Mouse (Mus musculus) megakaryocyte-erythroid progenitor cell, adult 5-6 weeks (primary cell): ENCODE measurements around the gene Gucy1b2. TPM values are rescaled to one million over a fixed set of nuclear protein-coding genes. Genes with fewer than 3 reads are reported as not detected.

Experiments
- ATAC-seq: replicated peaks from 2 replicates; pipeline ENCODE4 v1.8.0; 2016; ENCODE audit warnings: mild to moderate bottlenecking, inconsistent platforms; ENCODE audit not compliant: severe bottlenecking, poor library complexity, low FRiP score, low TSS enrichment
- total RNA-seq, 2 experiments: library from RNA; stranded (forward) in 1 of 2; stranded (reverse) in 1 of 2; fragments of 200-1000, 215-1000 nt in 1 of 2; fragments of >200 nt in 1 of 2; fragmentation: Nextera tagmentation in 1 of 2; gene quantifications; 2 replicates each; pipeline ENCODE4 v1.2.3; 2014 to 2017

Gene Gucy1b2
- total RNA-seq, 2 experiments from 2014 or later, result not detected

DNA sequence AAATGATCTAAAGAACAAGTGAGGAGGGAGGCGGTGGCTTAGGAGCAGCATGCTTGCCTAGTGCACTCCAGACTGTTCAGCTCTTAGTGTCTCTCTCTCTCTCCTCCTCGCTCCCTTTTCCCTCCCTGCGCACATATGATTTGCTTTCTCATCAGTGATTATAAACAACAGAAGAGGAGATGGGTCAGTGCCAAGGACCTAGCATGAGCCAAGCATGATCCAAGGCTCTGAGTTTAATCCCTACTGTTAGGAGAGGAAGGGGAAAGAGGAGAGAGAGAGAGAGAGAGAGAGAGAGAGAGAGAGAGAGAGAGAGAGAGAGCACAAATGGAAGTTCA, 8.9 kb downstream of the Gucy1b2 start:
- no peak for ATAC-seq

DNA sequence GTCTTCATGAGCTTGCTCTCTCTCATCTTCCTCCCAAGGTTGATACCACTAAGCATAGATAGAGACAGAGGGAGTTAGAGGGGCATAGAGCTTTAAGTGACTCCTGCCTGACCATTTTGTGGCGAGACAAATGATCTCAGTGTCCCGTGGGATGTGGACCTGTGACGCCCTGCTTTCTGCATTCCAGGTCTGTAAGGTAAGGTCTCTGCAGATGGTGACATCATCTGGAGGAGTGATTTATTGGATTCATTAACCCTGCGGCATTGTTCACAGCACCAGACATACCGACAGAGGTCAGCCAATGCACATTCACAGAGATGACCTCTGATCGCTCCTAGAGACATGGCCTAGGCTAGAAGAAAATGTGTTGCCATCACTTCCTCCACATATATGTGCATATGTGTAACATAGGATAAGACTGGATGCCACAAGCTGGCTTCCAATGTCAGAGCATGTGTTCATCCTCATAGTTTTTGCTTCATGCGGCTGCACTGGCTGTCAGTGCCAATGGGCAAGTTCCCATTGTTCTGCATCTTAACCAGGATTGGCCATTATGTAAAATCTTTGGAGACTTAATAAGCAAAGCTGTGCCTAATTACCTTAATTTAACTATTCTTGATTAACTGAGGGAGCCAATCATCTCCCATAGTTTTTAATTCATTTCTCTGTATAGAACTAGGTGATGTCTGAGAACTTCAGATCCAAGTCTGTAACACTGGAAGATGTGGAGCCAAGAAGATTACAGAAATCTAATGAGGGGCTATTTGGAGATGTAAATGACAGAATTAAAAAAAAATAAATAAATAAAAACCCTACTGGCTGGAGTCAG, 9.5 kb downstream of the Gucy1b2 start:
- no peak for ATAC-seq

DNA sequence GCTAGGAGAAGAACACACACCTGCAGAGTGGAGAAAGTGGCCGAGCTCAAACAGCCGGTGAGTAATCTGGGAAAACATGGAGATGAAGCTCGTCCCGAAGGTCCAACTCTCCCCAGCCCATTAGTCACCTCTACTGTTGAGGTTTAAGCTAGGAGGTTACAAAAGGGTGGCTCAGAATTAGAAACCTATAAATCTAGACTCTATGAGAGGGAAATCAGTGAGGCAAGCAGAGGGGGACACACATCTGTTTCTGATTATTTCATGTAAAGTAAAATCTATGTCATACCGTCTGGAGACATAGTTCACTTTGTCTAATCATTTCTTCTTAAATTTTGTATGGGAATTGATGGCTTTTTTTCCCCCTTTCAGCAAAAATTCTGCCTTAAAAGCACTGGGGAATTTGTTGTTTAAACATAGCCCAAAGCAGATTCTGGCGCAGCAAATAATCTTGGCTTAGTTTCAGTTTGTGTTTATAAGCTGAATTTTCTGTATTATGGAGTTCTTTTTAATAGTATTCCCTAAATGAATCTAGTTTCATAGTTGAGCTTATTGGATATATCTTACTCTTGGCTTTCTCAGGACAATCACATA, 12.2 kb downstream of the Gucy1b2 start:
- ATAC-seq, result no peak

DNA sequence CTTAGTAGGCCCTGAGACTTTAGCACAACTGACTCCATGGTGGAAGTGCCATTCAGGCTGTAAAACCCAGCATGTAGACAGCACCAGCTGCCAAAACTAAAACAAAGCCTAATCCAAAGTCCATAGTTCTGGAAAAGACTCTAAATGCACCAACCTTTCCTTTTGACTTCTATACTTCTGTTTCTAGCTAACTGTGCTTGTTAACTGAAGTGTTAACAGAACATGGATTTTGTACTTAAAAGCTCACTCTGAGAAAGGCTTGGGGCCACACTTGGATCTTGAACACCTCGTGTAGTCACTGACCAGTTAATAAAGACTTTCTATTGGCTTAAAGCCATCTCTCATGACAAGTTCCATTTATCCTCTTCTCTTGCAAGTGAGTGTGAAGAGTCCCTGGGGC, 13.1 kb downstream of the Gucy1b2 start:
- no peak for ATAC-seq

DNA sequence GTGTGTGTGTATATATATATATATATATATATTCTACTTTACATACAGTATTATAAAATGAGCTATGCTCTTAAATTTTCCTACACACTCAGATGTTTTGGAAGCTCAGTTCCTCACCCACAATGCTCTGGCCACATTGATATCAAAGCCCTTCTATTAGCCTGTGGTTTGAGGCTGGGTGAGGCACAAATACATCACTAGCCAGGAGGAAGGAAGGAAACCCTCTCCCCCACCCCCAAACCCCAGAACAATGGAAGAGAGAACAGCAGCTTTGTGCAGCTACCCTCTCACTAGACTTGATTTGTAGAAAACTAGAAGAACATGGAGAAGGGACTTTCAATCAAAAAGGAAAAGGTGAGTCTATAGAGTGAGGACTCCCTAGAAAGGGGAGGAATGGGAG, 16.1 kb downstream of the Gucy1b2 start:
- ATAC-seq, result no peak

DNA sequence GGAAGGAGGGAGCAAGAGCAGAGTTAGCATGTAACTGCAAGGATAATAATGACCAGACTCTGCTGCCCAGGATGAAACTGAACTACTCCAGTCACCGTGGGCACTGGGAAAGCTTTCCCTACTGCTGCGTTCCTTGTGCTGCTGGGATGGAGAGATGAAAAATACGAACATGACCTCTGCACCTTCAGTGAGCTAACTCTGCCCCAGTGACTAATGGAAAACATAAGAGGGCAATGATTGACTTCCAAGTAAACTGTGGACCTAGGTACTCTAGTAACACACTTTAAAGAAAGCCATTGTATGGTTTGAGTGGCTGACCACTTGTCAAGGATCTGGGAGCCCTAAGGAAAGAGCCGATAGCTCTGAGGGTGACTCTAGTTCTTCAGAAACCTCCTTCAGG, 17.9 kb downstream of the Gucy1b2 start:
- ATAC-seq, result no peak

DNA sequence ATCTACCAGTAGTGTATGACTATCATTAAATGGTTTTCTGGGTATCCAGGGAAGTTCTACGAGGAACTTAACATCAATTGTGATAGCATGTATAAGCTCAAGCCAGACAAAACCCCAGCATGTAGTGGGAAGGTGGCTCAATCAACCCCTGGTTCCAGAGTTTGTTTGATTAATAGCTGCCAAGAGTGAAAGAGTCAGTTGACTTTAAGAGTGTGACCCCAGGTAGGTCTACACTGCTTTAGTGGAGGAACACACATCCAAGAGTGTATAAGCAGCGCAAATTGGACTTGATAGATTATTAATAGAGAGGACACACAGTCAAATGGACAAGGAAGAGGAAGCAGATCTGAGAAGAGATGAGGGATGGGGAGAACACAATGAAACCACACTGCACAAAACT, 18.3 kb downstream of the Gucy1b2 start:
- no peak for ATAC-seq

DNA sequence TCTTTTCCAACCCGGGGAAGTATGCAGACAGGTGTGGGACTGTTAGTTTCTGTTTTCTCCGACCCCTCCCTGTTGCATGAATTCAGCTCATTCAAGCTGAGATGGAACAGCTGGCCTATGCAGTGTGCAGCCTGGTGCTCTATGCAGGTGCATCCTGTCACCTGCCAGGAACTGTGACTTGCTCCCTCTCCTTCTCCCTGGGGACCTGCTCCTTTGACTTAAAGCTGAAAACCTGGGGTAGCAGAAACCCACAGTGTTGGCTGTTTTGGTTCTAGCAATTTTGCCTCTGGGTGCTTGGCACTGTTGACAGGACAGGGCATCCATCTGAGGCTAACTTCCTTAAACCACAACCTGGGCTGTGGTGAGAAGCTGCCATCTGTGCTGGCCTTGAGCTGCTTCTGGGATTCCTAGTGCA, 30.8 kb downstream of the Gucy1b2 start:
- ATAC-seq, result no peak

DNA sequence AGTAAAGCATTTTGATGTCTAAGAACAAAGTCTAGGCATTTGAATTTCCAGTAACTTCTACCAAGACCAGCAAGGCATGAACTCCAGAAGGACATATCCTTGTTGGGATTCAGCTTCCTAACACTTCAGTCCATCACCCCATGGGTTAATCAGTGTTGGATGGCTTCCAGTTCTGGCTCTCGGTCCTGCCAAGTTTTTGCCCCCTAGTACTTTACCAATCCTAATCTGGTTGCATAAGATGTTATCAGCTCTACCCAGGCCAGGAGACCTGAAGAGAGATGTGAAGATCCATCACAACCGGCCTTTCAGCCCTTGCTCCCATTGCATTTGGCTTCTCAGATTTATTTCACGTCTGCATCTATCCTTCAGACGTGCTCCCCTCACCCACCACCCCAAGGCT, 33.8 kb downstream of the Gucy1b2 start:
- ATAC-seq, result no peak

DNA sequence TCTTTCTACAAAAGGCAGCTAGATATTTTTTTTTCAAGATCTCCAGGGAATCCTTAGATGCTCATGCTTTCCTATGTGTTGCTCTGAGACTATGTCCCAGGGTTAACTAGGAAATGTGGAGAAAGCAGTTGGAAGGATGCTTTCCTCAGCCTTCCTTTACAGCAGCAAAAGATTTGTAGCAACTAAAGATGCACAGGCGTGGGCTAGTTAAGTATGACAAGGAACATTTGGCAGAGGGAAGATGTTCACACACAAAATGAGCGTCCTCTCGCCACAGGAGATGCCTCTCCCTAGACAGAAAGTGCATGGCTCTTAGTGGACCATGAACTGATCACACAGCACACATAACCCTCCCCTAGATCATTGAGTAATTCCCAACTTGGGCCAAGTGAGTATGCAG, 38.6 kb downstream of the Gucy1b2 start:
- no peak for ATAC-seq

DNA sequence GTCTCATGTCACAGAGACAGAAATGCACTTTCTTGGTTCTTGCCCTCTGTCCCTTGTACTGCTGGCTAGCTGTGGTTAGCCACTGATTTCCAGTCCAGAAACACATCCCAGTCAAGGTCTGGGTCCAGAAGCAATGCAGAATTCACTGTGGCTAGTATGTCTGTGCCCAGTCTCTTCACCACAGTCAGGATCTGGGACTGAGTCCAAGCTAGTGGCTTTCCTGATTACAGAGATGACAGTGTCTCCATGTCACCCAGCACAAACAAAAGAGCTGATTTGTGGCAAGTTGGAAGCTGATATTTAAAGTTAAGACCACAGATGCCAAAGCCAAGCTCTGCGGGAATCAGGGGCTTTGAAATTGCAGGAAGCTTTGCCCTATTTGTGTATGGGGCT, 39.4 kb downstream of the Gucy1b2 start:
- no peak for ATAC-seq

DNA sequence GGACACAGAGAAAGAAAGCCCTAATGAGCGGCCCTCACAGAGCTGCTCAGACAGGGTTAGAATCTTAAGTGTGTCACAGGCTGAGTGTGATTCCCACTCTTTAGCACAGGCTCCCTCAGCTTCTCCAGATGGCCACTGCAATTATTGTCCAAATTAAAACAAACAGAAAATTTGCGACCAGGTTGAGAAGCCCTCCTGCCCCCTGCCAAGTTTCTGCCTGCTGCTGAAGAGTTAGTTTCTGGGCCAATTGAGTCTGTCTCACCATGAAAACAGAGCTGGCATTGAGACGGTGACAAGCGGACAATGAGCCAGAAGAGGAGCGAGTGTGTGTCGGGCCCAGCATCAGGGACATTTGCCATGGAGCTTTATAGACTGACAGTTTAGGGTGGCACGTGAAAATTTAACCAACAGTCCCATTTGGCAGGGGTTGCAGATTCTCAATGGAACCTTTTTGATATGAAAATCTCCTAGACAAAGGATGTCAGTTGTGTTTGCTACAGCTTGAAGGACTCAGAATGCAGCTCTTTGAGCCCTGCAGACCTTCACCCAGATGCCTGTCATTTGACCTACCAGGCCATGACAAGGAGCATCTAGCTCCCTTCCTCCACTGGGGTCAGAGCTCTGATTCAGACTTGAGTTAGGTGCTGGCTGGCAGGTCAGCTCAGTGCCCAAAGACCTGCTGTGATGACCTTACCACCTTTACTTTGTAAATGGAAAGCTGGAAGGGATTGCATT, 39.9 kb downstream of the Gucy1b2 start:
- ATAC-seq, result no peak

DNA sequence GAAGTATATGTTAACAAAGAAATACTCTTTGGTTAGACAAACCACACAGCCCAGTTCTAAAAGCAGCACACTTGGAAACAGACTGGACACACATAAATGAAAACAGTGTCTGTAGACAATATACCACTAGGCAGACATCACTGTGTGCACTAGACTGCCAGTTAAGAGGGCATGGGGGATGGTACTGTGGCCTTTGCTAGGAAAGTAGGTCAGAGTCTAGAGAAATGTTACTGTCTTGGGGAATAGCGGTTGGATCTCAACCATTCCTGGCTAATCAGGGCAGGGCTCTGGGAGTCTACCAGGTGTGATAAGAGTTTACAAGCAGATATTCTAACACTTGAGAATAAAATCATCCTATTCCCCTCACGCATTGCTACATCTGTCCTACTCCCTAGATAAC, 60.7 kb downstream of the Gucy1b2 start:
- ATAC-seq, result no peak

DNA sequence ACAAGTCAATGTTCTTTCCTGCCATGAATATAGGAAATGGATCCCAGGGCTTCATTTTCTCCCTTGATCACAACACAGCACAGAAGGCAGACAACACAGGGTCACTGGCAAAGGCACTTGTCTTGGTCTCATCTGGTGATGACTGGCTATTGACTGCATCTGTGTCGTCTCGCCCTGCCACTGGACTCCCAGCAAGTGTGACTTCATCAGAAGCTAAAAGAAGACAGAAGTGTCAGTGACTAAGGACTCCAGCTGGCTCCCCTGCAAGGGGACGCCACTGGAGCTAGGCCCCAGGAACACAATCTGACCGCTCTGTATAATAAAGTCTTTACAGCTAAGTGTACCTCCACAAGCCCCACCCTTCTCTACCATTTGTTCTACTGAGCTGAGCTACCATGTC, 63.3 kb downstream of the Gucy1b2 start:
- ATAC-seq, result no peak

DNA sequence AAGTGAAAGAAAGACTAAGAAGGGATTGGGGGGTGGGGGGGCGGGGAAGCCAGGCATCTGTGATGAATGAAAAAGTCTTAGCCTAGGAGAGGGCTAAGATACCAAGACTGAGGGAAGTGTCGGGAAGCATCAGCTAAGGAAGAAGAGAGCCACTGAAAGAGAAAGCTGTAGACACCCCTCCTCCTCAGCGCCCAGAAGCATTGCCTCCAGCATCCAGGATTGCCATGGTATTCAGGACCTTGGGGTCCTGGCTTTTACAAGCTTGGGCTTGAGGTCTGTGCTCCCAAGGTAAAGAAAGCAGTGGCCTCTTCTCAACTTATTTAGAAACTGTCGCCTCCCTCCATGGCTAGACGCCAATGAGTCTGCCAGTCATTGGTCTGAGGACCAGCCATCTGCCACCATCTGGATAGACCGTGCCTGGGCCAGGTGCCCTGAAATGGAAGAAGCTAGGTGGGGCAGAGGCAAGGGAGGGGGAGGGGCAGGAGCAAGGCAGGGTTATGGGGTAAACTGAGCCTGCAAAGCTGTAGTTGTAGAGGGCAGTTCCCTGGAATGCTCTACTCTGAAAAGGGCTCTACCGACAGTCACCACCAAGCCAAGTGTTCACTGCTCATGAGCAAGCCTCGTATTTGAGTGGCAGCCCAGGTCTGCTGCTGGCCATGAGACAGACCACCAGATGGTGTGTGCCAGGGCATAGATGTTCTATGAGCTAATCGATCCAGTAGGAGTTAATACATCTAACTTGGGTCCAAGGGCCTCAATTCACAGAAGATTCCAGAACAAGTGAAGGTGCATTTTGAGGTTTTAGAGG, 66.2 kb downstream of the Gucy1b2 start:
- no peak for ATAC-seq

DNA sequence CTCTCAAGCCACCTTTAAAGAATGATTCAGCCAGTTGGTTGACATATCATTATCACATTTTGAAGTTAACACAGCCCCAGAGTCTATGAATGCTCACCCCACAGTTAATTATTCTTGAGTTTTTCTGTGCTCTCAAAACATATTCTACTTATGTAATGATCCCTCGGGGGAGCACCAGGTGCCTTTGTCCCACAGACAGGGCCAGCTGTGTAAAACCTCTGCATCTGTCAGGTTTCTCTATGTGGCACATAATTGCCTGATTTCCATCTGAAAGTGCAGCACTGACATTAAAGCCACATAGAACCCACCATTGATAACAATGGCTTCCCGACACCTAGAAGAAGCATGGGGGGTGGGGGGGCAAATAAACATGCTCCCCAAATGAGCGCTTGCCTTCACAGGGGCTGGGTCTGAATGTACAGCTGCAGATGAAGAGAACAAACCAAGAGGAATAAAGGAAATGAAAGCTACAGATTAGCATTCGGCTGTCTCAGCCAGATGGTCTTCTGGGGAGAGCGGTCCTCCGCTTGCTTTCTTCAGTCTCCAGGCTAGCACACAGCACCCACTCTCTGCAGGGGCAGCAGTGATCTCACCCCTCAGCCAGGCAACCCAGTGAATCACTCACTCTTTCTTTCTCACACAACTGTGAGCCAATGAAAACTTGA, 66.9 kb downstream of the Gucy1b2 start:
- no peak for ATAC-seq

DNA sequence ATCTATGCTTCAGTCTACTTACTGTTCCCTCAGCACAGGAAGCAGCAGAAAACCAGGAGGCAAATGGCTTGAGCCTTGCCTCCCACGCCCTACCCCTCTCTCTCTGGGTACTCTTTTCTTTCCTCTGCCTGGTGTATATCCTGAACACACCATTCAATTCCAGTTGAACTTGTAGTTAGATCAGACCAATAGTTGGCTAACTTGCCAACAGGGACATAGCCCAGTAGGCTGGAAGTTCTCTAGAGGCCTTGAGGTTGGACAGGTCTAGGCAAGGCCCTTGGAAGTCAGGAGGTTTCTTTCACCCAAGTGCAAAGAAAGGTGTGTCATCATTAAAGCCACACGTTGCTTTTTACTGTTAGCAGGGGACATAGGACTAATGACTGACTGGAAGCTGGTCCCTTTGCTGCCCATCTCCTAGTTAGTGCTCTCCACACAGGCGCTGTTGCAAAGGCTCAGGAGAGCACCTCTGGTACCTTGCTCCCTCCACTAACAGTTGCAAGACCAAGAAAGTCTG, 72.2 kb downstream of the Gucy1b2 start:
- no peak for ATAC-seq

DNA sequence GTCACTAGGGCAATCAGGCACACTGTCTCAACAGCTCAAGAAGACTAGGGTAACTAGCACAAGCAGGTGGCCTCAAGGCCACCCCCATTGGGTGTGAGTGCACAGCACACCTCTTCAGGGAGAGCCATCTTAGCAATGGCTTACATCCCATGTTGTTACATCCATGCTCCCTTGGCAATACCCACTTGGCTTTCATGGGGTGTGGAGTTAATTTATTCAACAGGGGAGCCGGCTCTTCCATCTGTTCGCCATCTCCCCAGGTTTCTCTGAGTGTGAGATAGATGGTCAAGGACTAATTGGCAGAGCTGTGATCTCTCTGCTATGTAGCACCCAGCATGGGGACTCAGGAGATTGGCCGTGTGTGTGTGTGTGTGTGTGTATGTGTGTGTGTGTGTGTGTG, 73.0 kb downstream of the Gucy1b2 start:
- no peak for ATAC-seq

DNA sequence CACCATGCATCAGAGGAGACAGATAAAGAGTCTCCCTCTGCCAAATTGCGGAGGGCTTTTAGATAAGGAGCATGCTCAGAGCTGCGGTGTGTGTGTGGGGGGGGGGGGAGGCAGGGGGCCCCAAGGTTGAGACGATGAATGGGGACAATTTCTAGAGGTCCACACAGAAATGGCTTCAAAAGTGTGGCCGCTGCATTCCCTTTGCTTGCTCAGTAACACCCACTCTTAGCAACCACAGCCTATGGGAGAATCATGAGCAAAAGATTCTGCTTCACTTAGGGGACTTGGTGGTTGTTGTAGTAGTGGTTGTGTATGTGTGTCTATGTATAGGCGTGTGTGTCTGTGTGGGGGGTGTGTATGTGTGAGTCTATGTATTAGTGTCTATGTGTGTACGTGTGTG, 75.5 kb downstream of the Gucy1b2 start:
- no peak for ATAC-seq
